Mouse (Mus musculus): ENCODE results near the gene Dph3. TPM values are rescaled to one million over a fixed set of nuclear protein-coding genes. Genes with fewer than 3 reads are reported as not detected.

The Dph3 gene
- polyA plus RNA-seq, 1 experiment, result 19.5 TPM

- Histone ChIP-seq H3K27ac (ENCODE audit: control insufficient read depth, insufficient read depth, low read length) (no peak overlapping the region), H3K27me3 (ENCODE audit: control insufficient read depth, insufficient read depth, low read length) (no peaks in the 10 kb centered on the region), H3K4me3 (ENCODE audit: control insufficient read depth, insufficient read depth, low read length) (peak overlapping the region; percentile 15; the same call in 1 of the 2 replicates), H3K36me3 (ENCODE audit: control insufficient read depth, insufficient read depth, low read length) (peaks cover 10% of the 10 kb centered on the region), H3K4me1 (replicated peaks; ENCODE audit: control insufficient read depth, insufficient read depth, low read length) (peaks cover 4% of the 10 kb centered on the region; the same call in 1 of the 2 replicates)
- DNase-seq, result no peak
- WGBS, result 16% methylated on average over 8 of the region's 8 CpGs
- TF ChIP-seq CTCF (IDR thresholded peaks at IDR 0.05; ENCODE audit: borderline replicate concordance, control insufficient read depth, extremely low read depth, insufficient read depth, low read length, poor library complexity), result no peak
- TF ChIP-seq POLR2A (IDR thresholded peaks at IDR 0.05; ENCODE audit: control insufficient read depth, extremely low read depth, insufficient read depth, low read length, poor library complexity), result no peak
These were observed 697 bp upstream of the Dph3 start for GRCm38 (mm10) chr14:32086226-32086625.

DNA sequence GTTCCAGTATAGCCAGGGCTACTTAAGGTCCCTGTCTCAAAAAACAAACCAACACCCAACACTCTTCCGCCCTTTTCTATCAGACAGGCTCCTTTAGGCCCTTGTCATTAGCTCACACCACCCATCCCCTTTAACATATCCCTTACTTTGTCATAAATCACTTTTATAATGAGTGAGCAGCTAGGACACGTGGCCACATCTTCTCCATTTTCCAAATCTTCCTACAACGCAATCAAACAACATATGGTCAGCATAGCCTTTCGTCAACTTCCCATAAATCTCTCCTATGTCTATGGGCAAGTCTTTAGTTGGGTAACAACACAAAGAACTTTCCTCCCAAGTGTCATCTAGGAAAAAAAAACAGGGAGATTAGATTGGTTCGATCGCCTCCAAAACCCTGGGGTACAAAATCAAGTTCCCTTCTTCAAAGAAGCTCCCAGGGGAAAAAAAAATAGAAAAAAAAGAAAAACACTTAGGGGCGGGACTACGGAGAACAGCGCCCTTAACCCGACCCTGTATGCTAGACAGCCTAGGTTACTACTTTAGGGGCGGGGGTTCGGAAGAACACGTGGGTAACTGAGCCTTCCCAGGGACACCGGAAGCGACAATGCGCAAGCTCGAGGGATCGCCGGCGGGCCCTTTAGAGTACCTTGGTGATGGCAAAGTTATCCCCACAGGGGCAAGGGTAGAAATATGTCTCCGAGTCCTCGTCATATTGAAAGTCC is 606 bp downstream of the Dph3 start, which contains the start of gene Oxnad1:
Gene Oxnad1 (plus strand): TSS at position 614 of the 725 bp plus-strand sequence.
- peak within 1 kb of the TSS; percentile 72 for H3K4me3 ChIP-seq (ENCODE audit: control insufficient read depth, insufficient read depth, low read length)
- TF ChIP-seq CTCF (IDR thresholded peaks at IDR 0.05; ENCODE audit: borderline replicate concordance, control insufficient read depth, extremely low read depth, insufficient read depth, low read length, poor library complexity) (no peak), POLR2A (IDR thresholded peaks at IDR 0.05; ENCODE audit: control insufficient read depth, extremely low read depth, insufficient read depth, low read length, poor library complexity) (peak; percentile 17; the same call in 1 of the 2 replicates)
- H3K4me1 ChIP-seq (replicated peaks; ENCODE audit: control insufficient read depth, insufficient read depth, low read length), result peaks cover 4% of the 10 kb centered on the region; the same call in 1 of the 2 replicates
- DNase-seq, result peak; percentile 88
- WGBS, result 4% methylated on average over 22 of the region's 22 CpGs
- peak within 1 kb of the TSS; percentile 75 for H3K27ac ChIP-seq (ENCODE audit: control insufficient read depth, insufficient read depth, low read length)
- no peaks in the 10 kb centered on the region for H3K27me3 ChIP-seq (ENCODE audit: control insufficient read depth, insufficient read depth, low read length)
- H3K36me3 ChIP-seq (ENCODE audit: control insufficient read depth, insufficient read depth, low read length), result peaks cover 10% of the 10 kb centered on the region

DNA sequence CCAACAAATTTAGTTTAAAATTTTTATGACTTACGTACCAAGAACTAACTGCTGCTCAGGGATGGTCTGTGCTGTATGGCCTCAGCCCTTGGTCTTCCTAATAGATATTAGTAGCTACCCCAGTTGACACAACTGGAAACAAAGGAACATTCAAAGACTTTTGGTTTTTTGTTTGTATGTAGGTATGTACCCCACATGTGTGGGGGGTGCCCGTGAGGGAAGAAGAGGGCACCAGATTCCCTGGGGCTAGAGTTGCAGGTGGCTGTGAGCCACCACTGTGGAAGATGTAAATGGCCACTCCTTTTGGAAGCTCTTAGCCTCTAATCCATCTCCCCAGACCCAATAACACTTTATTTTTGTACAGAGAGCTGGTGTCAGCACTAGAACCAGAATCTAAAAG is 2.1 kb downstream of the Dph3 start:
- WGBS, result 94% methylated on average over 2 of the region's 2 CpGs
- Histone ChIP-seq H3K4me3 (ENCODE audit: control insufficient read depth, insufficient read depth, low read length) (no peak overlapping the region), H3K27me3 (ENCODE audit: control insufficient read depth, insufficient read depth, low read length) (no peaks in the 10 kb centered on the region), H3K27ac (ENCODE audit: control insufficient read depth, insufficient read depth, low read length) (no peak overlapping the region), H3K36me3 (ENCODE audit: control insufficient read depth, insufficient read depth, low read length) (peaks cover 10% of the 10 kb centered on the region), H3K4me1 (replicated peaks; ENCODE audit: control insufficient read depth, insufficient read depth, low read length) (peaks cover 4% of the 10 kb centered on the region; the same call in 1 of the 2 replicates)
- no peak for DNase-seq
- TF ChIP-seq CTCF (IDR thresholded peaks at IDR 0.05; ENCODE audit: borderline replicate concordance, control insufficient read depth, extremely low read depth, insufficient read depth, low read length, poor library complexity), result no peak
- no peak for TF ChIP-seq POLR2A (IDR thresholded peaks at IDR 0.05; ENCODE audit: control insufficient read depth, extremely low read depth, insufficient read depth, low read length, poor library complexity)

GRCm38 (mm10) chr14:32082891-32083290 is 2.6 kb downstream of the Dph3 start:
- Histone ChIP-seq H3K36me3 (ENCODE audit: control insufficient read depth, insufficient read depth, low read length) (peaks cover 10% of the 10 kb centered on the region), H3K4me3 (ENCODE audit: control insufficient read depth, insufficient read depth, low read length) (no peak overlapping the region), H3K27ac (ENCODE audit: control insufficient read depth, insufficient read depth, low read length) (no peak overlapping the region), H3K27me3 (ENCODE audit: control insufficient read depth, insufficient read depth, low read length) (no peaks in the 10 kb centered on the region), H3K4me1 (replicated peaks; ENCODE audit: control insufficient read depth, insufficient read depth, low read length) (peaks cover 4% of the 10 kb centered on the region; the same call in 1 of the 2 replicates)
- no peak for TF ChIP-seq CTCF (IDR thresholded peaks at IDR 0.05; ENCODE audit: borderline replicate concordance, control insufficient read depth, extremely low read depth, insufficient read depth, low read length, poor library complexity)
- no peak for TF ChIP-seq POLR2A (IDR thresholded peaks at IDR 0.05; ENCODE audit: control insufficient read depth, extremely low read depth, insufficient read depth, low read length, poor library complexity)
- no peak for DNase-seq
- 94% methylated on average over 6 of the region's 6 CpGs for WGBS

DNA sequence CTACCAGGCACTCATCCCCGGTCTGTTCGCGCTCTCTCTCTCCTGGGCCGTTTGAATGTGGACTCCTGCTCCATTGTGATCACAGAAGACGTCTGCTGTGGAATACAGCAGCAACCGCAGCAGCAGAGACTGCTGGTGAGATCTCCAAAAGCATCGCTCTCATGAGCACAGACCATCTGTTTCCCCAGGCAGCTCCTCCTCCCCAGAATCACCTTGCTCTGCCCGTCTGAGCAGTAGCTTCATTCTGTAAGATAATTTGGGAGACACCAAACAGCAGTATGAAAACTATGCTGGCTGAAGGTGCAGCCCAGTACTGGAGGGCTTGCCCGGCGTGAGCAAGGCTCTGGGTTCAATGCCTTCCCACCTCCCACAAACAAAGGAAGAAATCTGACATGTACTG is 4.5 kb downstream of the Dph3 start:
- Histone ChIP-seq H3K4me3 (ENCODE audit: control insufficient read depth, insufficient read depth, low read length) (no peak overlapping the region), H3K27ac (ENCODE audit: control insufficient read depth, insufficient read depth, low read length) (no peak overlapping the region), H3K4me1 (replicated peaks; ENCODE audit: control insufficient read depth, insufficient read depth, low read length) (no peaks in the 10 kb centered on the region), H3K36me3 (ENCODE audit: control insufficient read depth, insufficient read depth, low read length) (peaks cover 10% of the 10 kb centered on the region), H3K27me3 (ENCODE audit: control insufficient read depth, insufficient read depth, low read length) (no peaks in the 10 kb centered on the region)
- 96% methylated on average over 10 of the region's 10 CpGs for WGBS
- TF ChIP-seq CTCF (IDR thresholded peaks at IDR 0.05; ENCODE audit: borderline replicate concordance, control insufficient read depth, extremely low read depth, insufficient read depth, low read length, poor library complexity) (no peak), POLR2A (IDR thresholded peaks at IDR 0.05; ENCODE audit: control insufficient read depth, extremely low read depth, insufficient read depth, low read length, poor library complexity) (no peak)
- no peak for DNase-seq

GRCm38 (mm10) chr14:32076896-32077575 is 8.5 kb downstream of the Dph3 start:
- Histone ChIP-seq H3K27ac (ENCODE audit: control insufficient read depth, insufficient read depth, low read length) (no peak overlapping the region), H3K4me3 (ENCODE audit: control insufficient read depth, insufficient read depth, low read length) (no peak overlapping the region), H3K36me3 (ENCODE audit: control insufficient read depth, insufficient read depth, low read length) (peaks cover 1% of the 10 kb centered on the region), H3K27me3 (ENCODE audit: control insufficient read depth, insufficient read depth, low read length) (no peaks in the 10 kb centered on the region; the same call in 1 of the 2 replicates), H3K4me1 (replicated peaks; ENCODE audit: control insufficient read depth, insufficient read depth, low read length) (no peaks in the 10 kb centered on the region)
- WGBS, result 61% methylated on average over 8 of the region's 8 CpGs
- TF ChIP-seq POLR2A (IDR thresholded peaks at IDR 0.05; ENCODE audit: control insufficient read depth, extremely low read depth, insufficient read depth, low read length, poor library complexity) (no peak), CTCF (IDR thresholded peaks at IDR 0.05; ENCODE audit: borderline replicate concordance, control insufficient read depth, extremely low read depth, insufficient read depth, low read length, poor library complexity) (peak; percentile 54; the same call in 1 of the 2 replicates)
- DNase-seq, result peak; percentile 40

Measured in thymus, adult 2 months (tissue).